Mouse (Mus musculus): ENCODE results near the gene Adtrp. TPM values are rescaled to one million over a fixed set of nuclear protein-coding genes. Genes with fewer than 3 reads are reported as not detected.

Gene Adtrp
- polyA plus RNA-seq (2016; fragmentation: Nextera tagmentation; extraction: Ambion mirVana) = not detected in 2 replicates

- Histone ChIP-seq H3K4me1 (peaks cover 8% of the 10 kb centered on the region), H3K9me3 (replicated peaks) (no peaks in the 10 kb centered on the region), H3K27ac (replicated peaks) (no peak within 1 kb of the TSS), H3K36me3 (no peaks in the 10 kb centered on the region), H3K27me3 (ENCODE audit: low read depth, poor library complexity, severe bottlenecking) (peaks cover 4% of the 10 kb centered on the region; the same call in 1 of the 2 replicates), H3K4me3 (no peak within 1 kb of the TSS)
- DNase-seq (ENCODE audit: low spot score) = no peak
- 87% methylated on average over 11 of the region's 11 CpGs for WGBS
Observed at GRCm38 (mm10) chr13:41847516-41848126, at the start of gene Adtrp. Gene Adtrp, minus strand, starts transcription at chr13:41847684.

DNA sequence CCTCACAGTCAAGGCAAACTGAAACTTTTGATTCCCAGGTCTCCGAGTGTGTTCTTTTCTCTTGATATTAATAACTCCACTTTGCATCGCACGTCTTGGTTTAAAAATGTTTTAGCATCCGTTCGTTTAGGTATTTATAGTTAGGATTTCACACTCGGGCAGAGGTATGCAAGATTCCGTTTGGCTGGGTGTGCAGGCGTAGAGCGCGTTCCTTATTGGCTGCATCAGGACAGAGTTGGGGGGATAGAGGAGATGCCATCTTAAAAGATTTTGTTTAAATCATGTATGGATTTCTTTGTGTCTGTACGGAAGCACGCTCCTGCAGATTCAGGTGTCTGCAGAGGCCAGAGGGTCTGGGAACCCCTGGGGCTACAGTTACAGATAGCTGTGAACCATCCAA is 44.5 kb upstream of the Adtrp start:
- H3K27me3 ChIP-seq (ENCODE audit: low read depth, poor library complexity, severe bottlenecking) = no peaks in the 10 kb centered on the region
- DNase-seq (ENCODE audit: low spot score) = no peak
- H3K4me1 ChIP-seq = no peaks in the 10 kb centered on the region
- 92% methylated on average over 12 of the region's 12 CpGs for WGBS
- H3K9me3 ChIP-seq (replicated peaks) = no peaks in the 10 kb centered on the region
- no peak overlapping the region for H3K4me3 ChIP-seq
- H3K27ac ChIP-seq (replicated peaks) = no peak overlapping the region
- no peaks in the 10 kb centered on the region for H3K36me3 ChIP-seq

DNA sequence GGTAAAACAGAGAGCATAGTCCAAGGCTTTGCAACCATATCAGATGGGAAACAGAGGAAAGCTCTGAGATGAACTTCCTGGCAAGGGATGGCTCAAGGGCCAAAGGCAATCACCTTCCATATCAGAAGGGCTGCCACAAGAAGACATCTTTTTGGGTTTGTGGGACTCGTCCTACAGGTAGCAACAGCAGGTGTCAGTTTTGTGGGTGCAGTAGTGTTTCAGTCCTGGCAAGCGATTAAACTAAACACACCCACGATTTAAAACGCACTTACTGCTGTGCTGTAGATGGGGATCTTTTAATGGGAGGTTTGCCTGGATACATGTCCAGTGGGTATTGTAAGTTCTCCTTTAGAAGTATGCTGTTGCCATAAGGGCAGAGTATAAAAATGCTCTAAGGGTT is 43.1 kb upstream of the Adtrp start:
- H3K9me3 ChIP-seq (replicated peaks) = no peaks in the 10 kb centered on the region
- H3K27ac ChIP-seq (replicated peaks) = no peak overlapping the region
- no peak for DNase-seq (ENCODE audit: low spot score)
- 92% methylated on average over 4 of the region's 4 CpGs for WGBS
- no peaks in the 10 kb centered on the region for H3K27me3 ChIP-seq (ENCODE audit: low read depth, poor library complexity, severe bottlenecking)
- no peaks in the 10 kb centered on the region for H3K4me1 ChIP-seq
- H3K4me3 ChIP-seq = no peak overlapping the region
- no peaks in the 10 kb centered on the region for H3K36me3 ChIP-seq

- no peak overlapping the region for H3K4me3 ChIP-seq
- H3K27me3 ChIP-seq (ENCODE audit: low read depth, poor library complexity, severe bottlenecking) = no peaks in the 10 kb centered on the region
- H3K36me3 ChIP-seq = no peaks in the 10 kb centered on the region
- H3K27ac ChIP-seq (replicated peaks) = no peak overlapping the region
- WGBS = 87% methylated on average over 2 of the region's 2 CpGs
- H3K9me3 ChIP-seq (replicated peaks) = no peaks in the 10 kb centered on the region
- no peak for DNase-seq (ENCODE audit: low spot score)
- no peaks in the 10 kb centered on the region for H3K4me1 ChIP-seq
Observed at GRCm38 (mm10) chr13:41890111-41890600, 42.7 kb upstream of the Adtrp start.

- 82% methylated on average over 2 of the region's 2 CpGs for WGBS
- Histone ChIP-seq H3K4me1 (no peaks in the 10 kb centered on the region), H3K27ac (replicated peaks) (no peak overlapping the region), H3K9me3 (replicated peaks) (no peaks in the 10 kb centered on the region), H3K27me3 (ENCODE audit: low read depth, poor library complexity, severe bottlenecking) (no peaks in the 10 kb centered on the region), H3K36me3 (no peaks in the 10 kb centered on the region), H3K4me3 (no peak overlapping the region)
- DNase-seq (ENCODE audit: low spot score) = no peak
Observed at GRCm38 (mm10) chr13:41888644-41889043, 41.2 kb upstream of the Adtrp start.

- WGBS = 94% methylated on average over 4 of the region's 4 CpGs
- DNase-seq (ENCODE audit: low spot score) = no peak
- no peak overlapping the region for H3K27ac ChIP-seq (replicated peaks)
- H3K27me3 ChIP-seq (ENCODE audit: low read depth, poor library complexity, severe bottlenecking) = no peaks in the 10 kb centered on the region
- no peaks in the 10 kb centered on the region for H3K36me3 ChIP-seq
- no peaks in the 10 kb centered on the region for H3K4me1 ChIP-seq
- H3K9me3 ChIP-seq (replicated peaks) = no peaks in the 10 kb centered on the region
- H3K4me3 ChIP-seq = no peak overlapping the region
Observed at GRCm38 (mm10) chr13:41886120-41886519, 38.6 kb upstream of the Adtrp start.

- no peak for DNase-seq (ENCODE audit: low spot score)
- no peaks in the 10 kb centered on the region for H3K27me3 ChIP-seq (ENCODE audit: low read depth, poor library complexity, severe bottlenecking)
- no peak overlapping the region for H3K27ac ChIP-seq (replicated peaks)
- WGBS = 79% methylated on average over 4 of the region's 4 CpGs
- H3K9me3 ChIP-seq (replicated peaks) = no peaks in the 10 kb centered on the region
- H3K4me1 ChIP-seq = no peaks in the 10 kb centered on the region
- no peaks in the 10 kb centered on the region for H3K36me3 ChIP-seq
- no peak overlapping the region for H3K4me3 ChIP-seq
Observed at GRCm38 (mm10) chr13:41883665-41884291, 36.3 kb upstream of the Adtrp start.

GRCm38 (mm10) chr13:41881201-41881600 is 33.7 kb upstream of the Adtrp start:
- no peaks in the 10 kb centered on the region for H3K36me3 ChIP-seq
- no peak overlapping the region for H3K4me3 ChIP-seq
- WGBS = 78% methylated on average over 2 of the region's 2 CpGs

DNA sequence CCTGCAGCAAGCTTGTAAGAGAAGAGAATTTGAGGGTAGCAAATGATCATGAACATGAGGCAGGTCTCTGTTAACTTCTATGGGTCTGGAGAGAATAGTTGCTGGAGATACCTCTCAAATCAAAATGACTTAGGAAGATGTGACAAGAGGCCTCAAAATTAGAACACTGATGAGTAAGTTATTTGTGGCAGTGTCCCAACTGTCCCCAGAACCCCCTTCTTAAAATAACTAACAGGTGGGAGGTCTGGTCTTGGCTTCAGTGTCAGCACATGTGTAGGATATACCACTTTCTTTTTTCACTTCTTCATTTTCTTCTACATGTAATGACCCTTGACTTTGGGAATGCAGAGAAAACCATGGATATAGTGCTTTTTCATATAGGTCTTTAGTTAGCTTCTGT is 33.0 kb upstream of the Adtrp start:
- Histone ChIP-seq H3K27me3 (ENCODE audit: low read depth, poor library complexity, severe bottlenecking) (no peaks in the 10 kb centered on the region), H3K4me3 (no peak overlapping the region), H3K36me3 (no peaks in the 10 kb centered on the region), H3K4me1 (no peaks in the 10 kb centered on the region), H3K9me3 (replicated peaks) (no peaks in the 10 kb centered on the region), H3K27ac (replicated peaks) (no peak overlapping the region)
- DNase-seq (ENCODE audit: low spot score) = no peak

More at GRCm38 (mm10) chr13:41881201-41881600, 33.7 kb upstream of the Adtrp start:
- DNase-seq (ENCODE audit: low spot score) = no peak
- Histone ChIP-seq H3K9me3 (replicated peaks) (no peaks in the 10 kb centered on the region), H3K27ac (replicated peaks) (no peak overlapping the region), H3K4me1 (no peaks in the 10 kb centered on the region), H3K27me3 (ENCODE audit: low read depth, poor library complexity, severe bottlenecking) (no peaks in the 10 kb centered on the region)

- Histone ChIP-seq H3K4me1 (peaks cover 6% of the 10 kb centered on the region; the same call in 1 of the 2 replicates), H3K27ac (replicated peaks) (no peak overlapping the region), H3K27me3 (ENCODE audit: low read depth, poor library complexity, severe bottlenecking) (no peaks in the 10 kb centered on the region), H3K4me3 (no peak overlapping the region), H3K36me3 (no peaks in the 10 kb centered on the region), H3K9me3 (replicated peaks) (no peaks in the 10 kb centered on the region)
- 83% methylated on average over 7 of the region's 7 CpGs for WGBS
- no peak for DNase-seq (ENCODE audit: low spot score)
Observed at GRCm38 (mm10) chr13:41872686-41873085, 25.2 kb upstream of the Adtrp start.

GRCm38 (mm10) chr13:41872161-41872562 is 24.7 kb upstream of the Adtrp start:
- Histone ChIP-seq H3K36me3 (no peaks in the 10 kb centered on the region), H3K4me1 (peaks cover 6% of the 10 kb centered on the region; the same call in 1 of the 2 replicates)

GRCm38 (mm10) chr13:41867533-41867932 is 20.0 kb upstream of the Adtrp start:
- WGBS = 88% methylated on average over 2 of the region's 2 CpGs
- no peaks in the 10 kb centered on the region for H3K9me3 ChIP-seq (replicated peaks)
- H3K27ac ChIP-seq (replicated peaks) = no peak overlapping the region
- no peaks in the 10 kb centered on the region for H3K27me3 ChIP-seq (ENCODE audit: low read depth, poor library complexity, severe bottlenecking)
- H3K4me3 ChIP-seq = no peak overlapping the region
- H3K4me1 ChIP-seq = peaks cover 3% of the 10 kb centered on the region; the same call in 1 of the 2 replicates
- DNase-seq (ENCODE audit: low spot score) = no peak
- H3K36me3 ChIP-seq = no peaks in the 10 kb centered on the region

More at GRCm38 (mm10) chr13:41872161-41872562, 24.7 kb upstream of the Adtrp start:
- Histone ChIP-seq H3K27ac (replicated peaks) (no peak overlapping the region), H3K9me3 (replicated peaks) (no peaks in the 10 kb centered on the region), H3K27me3 (ENCODE audit: low read depth, poor library complexity, severe bottlenecking) (no peaks in the 10 kb centered on the region), H3K4me3 (no peak overlapping the region)
- WGBS = 58% methylated on average over 8 of the region's 8 CpGs
- DNase-seq (ENCODE audit: low spot score) = no peak

- Histone ChIP-seq H3K27me3 (ENCODE audit: low read depth, poor library complexity, severe bottlenecking) (no peaks in the 10 kb centered on the region), H3K36me3 (no peaks in the 10 kb centered on the region), H3K4me1 (no peaks in the 10 kb centered on the region), H3K27ac (replicated peaks) (no peak overlapping the region), H3K4me3 (no peak overlapping the region), H3K9me3 (replicated peaks) (no peaks in the 10 kb centered on the region)
- whole genome bisulfite sequencing = 96% methylated on average over 6 of the region's 6 CpGs
- no peak for DNase-seq (ENCODE audit: low spot score)
Observed at GRCm38 (mm10) chr13:41865575-41865974, 18.1 kb upstream of the Adtrp start.

Data from midbrain, embryonic 10.5 days (tissue).